Mouse (Mus musculus): ENCODE results near the gene Ipo13.

The Ipo13 gene

GRCm38 (mm10) chr4:117914031-117914430 is 768 bp downstream of the Ipo13 start:
- no peak for DNase-seq (ENCODE audit: low spot score)

- no peak for DNase-seq (ENCODE audit: low spot score)
Measured at GRCm38 (mm10) chr4:117913421-117913820, 1.4 kb downstream of the Ipo13 start.

DNA sequence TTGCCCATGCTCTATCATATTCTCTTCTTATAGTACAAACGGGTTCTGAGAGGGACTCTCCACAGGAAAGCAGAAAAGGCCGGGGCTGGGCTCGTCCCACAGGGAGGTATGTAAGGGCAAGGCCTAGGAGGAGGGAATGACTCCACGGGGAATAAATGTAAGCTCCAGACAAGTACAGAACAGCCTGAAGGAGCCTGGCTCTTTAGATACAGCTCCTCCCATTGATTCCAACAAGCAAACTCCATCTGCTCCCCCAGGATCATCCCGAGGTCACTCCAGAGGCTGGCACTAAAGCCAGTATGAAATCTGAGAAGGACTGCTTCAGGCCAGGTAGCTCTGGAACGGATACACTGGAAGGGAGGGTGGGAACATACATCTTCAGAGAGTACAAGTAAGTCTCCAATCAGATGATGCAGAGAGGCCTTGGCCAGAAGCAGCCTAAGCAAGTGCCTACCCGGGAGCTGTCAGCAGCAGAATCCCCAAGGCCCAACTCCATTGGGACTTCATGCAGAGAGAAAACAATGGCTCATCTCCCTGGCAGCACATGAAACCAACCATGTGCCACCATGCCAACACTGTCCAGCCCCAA is 2.0 kb downstream of the Ipo13 start:
- DNase-seq (ENCODE audit: low spot score), result no peak

DNA sequence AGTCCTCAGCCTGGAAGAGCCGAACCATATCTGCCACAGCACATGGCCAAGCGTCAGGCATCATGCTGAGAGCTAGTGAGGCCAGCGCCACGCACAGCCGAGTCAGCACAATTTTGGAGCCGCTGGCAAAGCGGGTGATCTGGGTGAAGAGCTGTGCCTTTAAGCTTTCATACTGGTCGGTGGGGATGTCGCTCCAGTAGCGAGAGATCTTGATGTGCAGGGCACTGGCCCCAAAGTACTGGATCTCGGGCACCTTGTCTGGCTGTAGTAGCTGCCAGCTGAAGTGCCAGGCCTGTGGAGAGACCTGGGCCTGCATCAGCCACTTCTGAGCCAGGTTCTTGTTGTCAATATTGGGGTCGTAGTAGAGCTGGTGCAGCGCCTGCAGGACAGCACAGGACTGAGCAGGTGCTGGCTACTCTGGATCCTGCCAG is 2.7 kb downstream of the Ipo13 start:
- no peak for DNase-seq (ENCODE audit: low spot score)

DNA sequence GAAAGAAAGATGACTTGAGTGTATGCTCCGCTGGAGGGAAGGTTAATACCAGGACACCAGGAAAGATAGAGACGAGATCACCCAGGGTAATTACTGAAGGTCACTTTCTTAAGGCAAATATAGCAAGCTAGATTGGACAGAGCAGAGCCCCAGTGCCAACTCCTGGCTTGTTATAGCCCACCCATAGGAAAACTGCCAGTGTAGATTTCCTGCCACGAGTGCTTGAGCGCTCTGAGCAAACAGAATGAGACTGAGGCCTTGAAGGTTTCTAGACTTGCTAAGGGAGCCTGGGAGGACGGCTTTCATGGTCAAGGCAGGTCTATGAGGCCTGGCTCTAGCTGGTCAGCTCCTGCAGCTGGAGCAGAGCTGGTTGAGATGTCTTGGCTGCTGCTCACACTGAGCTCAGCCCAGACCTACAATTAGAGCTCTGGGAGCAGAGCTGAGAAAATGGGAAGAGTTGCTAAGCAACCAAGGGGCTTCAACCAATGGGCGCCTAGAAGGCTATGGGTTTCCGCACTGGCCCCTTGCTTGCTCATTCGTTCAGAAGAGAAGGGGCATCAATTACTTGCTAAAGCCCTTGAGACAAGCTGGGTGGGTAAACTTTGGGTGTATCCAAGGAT is 5.9 kb downstream of the Ipo13 start:
- no peak for DNase-seq (ENCODE audit: low spot score)

DNA sequence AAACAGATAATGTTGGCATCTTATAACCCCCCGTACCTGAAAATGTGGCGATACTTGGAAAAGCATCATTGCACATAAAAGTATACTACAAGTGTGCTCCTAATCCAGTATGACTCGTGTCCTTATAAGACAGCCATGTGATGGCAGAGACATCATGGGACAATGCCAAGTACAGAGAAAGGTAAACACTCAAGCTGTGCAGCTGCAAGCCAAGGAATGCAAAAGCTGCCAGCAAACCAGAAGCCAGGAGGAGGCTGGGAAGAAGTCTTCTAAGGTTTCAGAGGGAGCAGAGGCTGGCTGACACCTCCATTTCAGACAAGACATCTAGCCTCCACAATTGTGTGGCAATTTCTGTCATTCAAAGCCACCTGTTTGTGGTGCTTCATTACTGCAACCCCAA is 8.6 kb downstream of the Ipo13 start:
- no peak for DNase-seq (ENCODE audit: low spot score)

GRCm38 (mm10) chr4:117904761-117905160 is 10.0 kb downstream of the Ipo13 start:
- no peak for DNase-seq (ENCODE audit: low spot score)

GRCm38 (mm10) chr4:117904094-117904493 is 10.7 kb downstream of the Ipo13 start:
- no peak for DNase-seq (ENCODE audit: low spot score)

- DNase-seq (ENCODE audit: low spot score), result no peak
Measured at GRCm38 (mm10) chr4:117898111-117898510, 16.7 kb downstream of the Ipo13 start.

DNA sequence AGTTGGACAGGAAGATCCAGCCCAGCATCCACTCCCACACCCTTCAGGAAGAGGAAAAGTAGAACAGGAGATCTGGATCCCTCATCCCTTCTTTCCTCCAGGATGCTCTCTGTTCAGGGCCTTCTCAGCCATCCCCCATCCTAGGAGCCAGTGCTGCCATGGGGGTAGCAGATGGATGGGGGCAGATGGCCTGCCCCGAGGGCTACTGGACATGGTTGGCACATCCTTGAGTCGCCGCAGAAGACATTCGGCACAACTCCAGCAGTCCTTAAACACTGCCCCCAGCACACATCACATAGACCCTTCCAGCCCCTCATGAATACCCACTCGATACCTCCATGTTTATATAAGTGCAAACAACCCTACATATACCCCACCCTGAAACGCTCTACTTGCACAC is 18.8 kb downstream of the Ipo13 start:
- DNase-seq (ENCODE audit: low spot score), result no peak

- DNase-seq (ENCODE audit: low spot score), result no peak
Measured at GRCm38 (mm10) chr4:117895339-117895738, 19.5 kb downstream of the Ipo13 start.

DNA sequence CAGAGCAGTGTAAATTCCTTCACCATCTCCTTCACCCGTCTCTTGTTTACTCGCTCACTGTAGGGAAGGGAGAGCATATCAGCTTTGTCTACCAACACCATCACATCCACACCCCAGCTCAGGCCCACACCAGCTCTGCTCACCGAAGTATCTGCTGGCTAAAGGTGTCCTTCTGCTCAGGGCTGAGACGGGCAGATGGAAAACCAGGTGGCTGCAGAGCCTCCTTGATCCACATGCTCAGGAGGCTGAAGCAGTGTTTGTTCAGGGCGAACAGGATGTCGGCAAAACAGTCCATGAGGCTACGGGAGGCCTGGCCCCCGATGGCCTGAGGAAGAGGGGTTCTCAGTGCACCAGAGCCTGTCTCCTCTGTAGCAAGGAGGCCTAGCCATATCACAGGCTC is 20.2 kb downstream of the Ipo13 start:
- no peak for DNase-seq (ENCODE audit: low spot score)

DNA sequence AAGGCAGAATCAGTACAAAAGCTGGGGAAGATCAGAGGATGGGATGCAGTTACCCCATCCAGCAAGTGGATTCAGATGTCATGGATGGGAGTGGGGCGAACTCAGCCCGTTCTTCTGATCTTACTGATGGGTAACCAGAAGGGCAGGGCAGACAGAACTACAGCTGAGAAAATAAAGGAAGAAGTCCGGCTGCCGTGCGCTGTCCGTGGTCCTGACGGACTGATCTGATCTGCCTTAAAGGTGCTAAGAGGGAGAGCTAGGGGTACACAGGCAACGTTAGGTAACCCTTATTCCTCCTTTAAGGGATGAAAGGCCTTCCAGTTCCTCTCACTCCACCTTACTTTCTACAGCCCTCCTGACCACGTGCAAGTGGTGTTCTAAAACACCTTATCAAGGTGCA is 21.4 kb downstream of the Ipo13 start:
- DNase-seq (ENCODE audit: low spot score), result peak; percentile 27

DNA sequence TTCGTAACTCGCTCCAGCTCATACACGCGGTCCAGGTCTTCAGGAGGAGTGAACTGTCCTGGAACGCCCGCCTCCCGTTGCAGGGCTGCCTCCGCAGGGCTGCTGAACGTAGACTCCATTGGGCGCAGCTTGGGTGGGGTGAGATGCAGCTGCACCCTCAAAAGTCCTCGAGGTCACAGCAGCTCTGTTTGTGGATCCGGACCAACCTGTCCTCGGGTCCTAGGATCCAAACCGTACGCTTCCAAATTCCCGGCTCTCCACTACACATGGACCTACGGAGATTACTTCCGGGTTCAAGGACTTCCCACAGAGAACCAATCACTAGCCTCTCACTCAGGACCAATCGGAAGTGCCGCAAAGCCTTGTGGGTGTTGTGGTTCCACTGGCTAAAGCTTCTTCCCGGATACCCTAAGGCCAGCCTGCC is 23.0 kb downstream of the Ipo13 start, which contains the start of gene Dph2:
Gene Dph2 (minus strand): TSS at position 295 of the 424 bp plus-strand sequence.
- peak; percentile 81 for DNase-seq (ENCODE audit: low spot score)

- no peak for DNase-seq (ENCODE audit: low spot score)
Measured at GRCm38 (mm10) chr4:117890750-117891149, 24.0 kb downstream of the Ipo13 start.

GRCm38 (mm10) chr4:117890031-117890430 is 24.8 kb downstream of the Ipo13 start:
- no peak for DNase-seq (ENCODE audit: low spot score)

GRCm38 (mm10) chr4:117889471-117889870 is 25.3 kb downstream of the Ipo13 start:
- DNase-seq (ENCODE audit: low spot score), result no peak

DNA sequence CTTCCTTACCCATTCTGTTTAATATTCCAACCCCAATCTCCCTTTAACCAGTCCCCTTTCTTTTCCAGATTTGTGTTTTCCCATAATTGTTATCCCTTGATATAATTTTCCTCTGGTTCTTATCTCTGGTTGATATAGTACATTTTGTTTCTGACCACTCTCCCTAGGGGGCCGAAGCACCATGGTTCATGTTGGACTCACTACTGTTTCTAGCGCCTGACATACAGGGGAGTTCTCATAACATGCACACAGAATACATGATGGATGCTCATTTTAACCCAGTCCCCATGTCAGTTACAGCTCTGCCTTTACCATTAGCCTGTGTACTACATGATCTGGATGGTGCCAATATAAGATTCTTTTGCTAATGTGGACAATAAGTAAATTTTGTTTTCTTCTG is 26.9 kb downstream of the Ipo13 start:
- DNase-seq (ENCODE audit: low spot score), result no peak

GRCm38 (mm10) chr4:117887133-117887532 is 27.7 kb downstream of the Ipo13 start, which contains the start of gene Atp6v0b:
Gene Atp6v0b, minus strand, starts transcription at chr4:117887333.
- DNase-seq (ENCODE audit: low spot score), result peak; percentile 93

GRCm38 (mm10) chr4:117886644-117887043 is 28.2 kb downstream of the Ipo13 start:
- DNase-seq (ENCODE audit: low spot score), result no peak

- DNase-seq (ENCODE audit: low spot score), result no peak
Measured at GRCm38 (mm10) chr4:117885994-117886393, 28.8 kb downstream of the Ipo13 start.

GRCm38 (mm10) chr4:117885093-117885492 is 29.7 kb downstream of the Ipo13 start:
- no peak for DNase-seq (ENCODE audit: low spot score)

DNA sequence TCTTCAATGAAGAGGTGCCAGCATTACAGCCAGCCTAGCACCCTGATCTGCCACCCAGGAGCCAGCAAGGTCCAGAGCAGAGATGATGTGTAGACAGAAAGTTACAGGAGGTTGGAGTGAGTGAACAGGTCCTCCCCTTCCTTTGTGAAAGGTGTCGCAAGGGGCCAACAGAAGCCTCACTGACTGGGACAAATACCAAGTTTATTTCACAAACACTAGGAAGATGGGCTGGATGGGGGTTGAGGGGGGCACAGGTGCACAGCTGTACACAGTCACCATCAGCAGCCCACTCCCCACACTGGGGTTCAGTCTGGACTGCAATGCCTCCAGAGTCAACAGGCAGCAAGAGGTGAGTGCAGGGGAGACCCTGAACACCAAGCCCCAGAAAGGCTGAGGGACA is 30.7 kb downstream of the Ipo13 start:
- DNase-seq (ENCODE audit: low spot score), result no peak

Measured in yolk sac, embryonic 10.5 days (tissue).